Mouse (Mus musculus): ENCODE measurements around the gene Olfr1308. TPM values are rescaled to one million over a fixed set of nuclear protein-coding genes. Genes with fewer than 3 reads are reported as not detected.

Olfr1308 gene
- not detected in 2 replicates for polyA plus RNA-seq (2012)

GRCm38 (mm10) chr2:111964844-111965243 is at the start of gene Olfr1308:
TSS of gene Olfr1308 (minus strand) at chr2:111964944.

GRCm38 (mm10) chr2:112012608-112013007 is 47.9 kb upstream of the Olfr1308 start, which contains the start of gene Olfr1310:
TSS of gene Olfr1310 (minus strand) at chr2:112012708.

GRCm38 (mm10) chr2:111990181-111990580 is 25.4 kb upstream of the Olfr1308 start, which contains the start of gene Olfr1309:
TSS of gene Olfr1309 (minus strand) at chr2:111990281.

GRCm38 (mm10) chr2:111949340-111949739 is 15.4 kb downstream of the Olfr1308 start, which contains the start of gene Olfr1307:
TSS of gene Olfr1307 (minus strand) at chr2:111949440.

GRCm38 (mm10) chr2:111916171-111916570 is 48.6 kb downstream of the Olfr1308 start, which contains the start of gene Olfr1306:
TSS of gene Olfr1306 (minus strand) at chr2:111916271.

Other genes starting within 250 kb of the Olfr1308 start
- gene Olfr1301, start 213.9 kb downstream of the Olfr1308 start, polyA plus RNA-seq (2012) = not detected in 2 replicates
- gene Olfr1302, start 187.5 kb downstream of the Olfr1308 start, polyA plus RNA-seq (2012) = not detected in 2 replicates
- not detected in 2 replicates for gene Olfr1303, start 144.6 kb downstream of the Olfr1308 start, polyA plus RNA-seq (2012)
- not detected in 2 replicates for gene Olfr1305, start 87.8 kb downstream of the Olfr1308 start, polyA plus RNA-seq (2012)
- gene Olfr1306, start 48.7 kb downstream of the Olfr1308 start, polyA plus RNA-seq (2012) = not detected in 2 replicates
- gene Olfr1307, start 15.5 kb downstream of the Olfr1308 start, polyA plus RNA-seq (2012) = 0.01 TPM in 1 of 2 replicates, not detected in the other
- not detected in 2 replicates for gene Olfr1309, start 25.3 kb upstream of the Olfr1308 start, polyA plus RNA-seq (2012)
- gene Olfr1310, start 47.8 kb upstream of the Olfr1308 start, polyA plus RNA-seq (2012) = 0.01 and 0.03 TPM in 2 replicates
- gene Olfr1311, start 59.5 kb upstream of the Olfr1308 start, polyA plus RNA-seq (2012) = not detected in 2 replicates
- not detected in 2 replicates for gene Olfr1312, start 85.3 kb upstream of the Olfr1308 start, polyA plus RNA-seq (2012)
- not detected in 2 replicates for gene Olfr1313, start 112.9 kb upstream of the Olfr1308 start, polyA plus RNA-seq (2012)
- not detected in 2 replicates for gene Olfr1314, start 131.8 kb upstream of the Olfr1308 start, polyA plus RNA-seq (2012)
- gene Olfr1315-ps1, start 150.5 kb upstream of the Olfr1308 start, polyA plus RNA-seq (2012) = not detected in 2 replicates
- 0.16 TPM in 1 of 2 replicates, not detected in the other for gene Olfr1316, start 170.0 kb upstream of the Olfr1308 start, polyA plus RNA-seq (2012)
- not detected in 2 replicates for gene Olfr1317, start 175.4 kb upstream of the Olfr1308 start, polyA plus RNA-seq (2012)
- gene Olfr1318, start 189.3 kb upstream of the Olfr1308 start, polyA plus RNA-seq (2012) = not detected in 2 replicates